Mouse (Mus musculus) heart, postnatal 0 days (tissue): ENCODE results near the gene Pde4a. TPM values are rescaled to one million over a fixed set of nuclear protein-coding genes. Genes with fewer than 3 reads are reported as not detected.

Experiments used
- ATAC-seq: fragments of 200-750 bp; cut with Nextera tagmentation; 2 replicates; pipeline ENCODE4 v1.8.0; 2017; ENCODE audit warnings: low read depth, moderate number of reproducible peaks, moderate library complexity; ENCODE audit not compliant: insufficient read depth
- DNase-seq: peaks from one replicate; pipeline ENCODE4 v3.0.0-alpha.2; 2016; ENCODE audit warnings: low spot score
- H3K27ac ChIP-seq: fragments of 300-500 bp; sonication (generic); 2 replicates; pipeline ENCODE4 v1.5.1; 2014; ENCODE audit warnings: low read depth, mild to moderate bottlenecking
- H3K27me3 ChIP-seq: fragments of 300-500 bp; sonication (generic); 2 replicates; pipeline ENCODE4 v1.6.1; 2014; ENCODE audit warnings: low read length, mixed read lengths; ENCODE audit not compliant: control insufficient read depth, insufficient read depth
- H3K36me3 ChIP-seq: fragments of 300-500 bp; sonication (generic); replicated peaks from 2 replicates; pipeline ENCODE4 v1.6.1; 2014; ENCODE audit warnings: low read length, mixed read lengths; ENCODE audit not compliant: control insufficient read depth, insufficient read depth
- H3K4me1 ChIP-seq: fragments of 300-500 bp; sonication (generic); 2 replicates; pipeline ENCODE4 v1.6.1; 2014; ENCODE audit warnings: antibody characterized with exemption; ENCODE audit not compliant: control insufficient read depth, insufficient read depth
- H3K4me2 ChIP-seq: fragments of 300-500 bp; sonication (generic); 2 replicates; pipeline ENCODE4 v1.6.1; 2014; ENCODE audit warnings: low read depth, mild to moderate bottlenecking, low read length, moderate library complexity
- H3K4me3 ChIP-seq: fragments of 300-500 bp; sonication (generic); 2 replicates; pipeline ENCODE4 v1.5.1; 2014; ENCODE audit warnings: low read depth, low read length
- H3K9ac ChIP-seq: fragments of 300-500 bp; sonication (generic); replicated peaks from 2 replicates; pipeline ENCODE4 v1.6.1; 2014; ENCODE audit warnings: low read depth, low read length, mixed read lengths
- H3K9me3 ChIP-seq: fragments of 300-500 bp; sonication (generic); replicated peaks from 2 replicates; pipeline ENCODE4 v1.6.1; 2016; ENCODE audit warnings: low read length; ENCODE audit not compliant: control insufficient read depth
- CTCF ChIP-seq: IDR thresholded peaks from 2 replicates; pipeline ENCODE4 v1.5.1; 2016; ENCODE audit warnings: antibody characterized with exemption, control low read depth, low read depth
- EP300 ChIP-seq: IDR thresholded peaks from 2 replicates; pipeline ENCODE4 v1.6.1; 2016; ENCODE audit warnings: antibody characterized with exemption, low read depth
- WGBS: fragments of 180-500 bp; shearing (Covaris S2); extraction: QIAGEN DNeasy Blood & Tissue Kit; methylation state at CpG from one replicate; pipeline ENCODE4 v1.1.7; 2014; 5-methylcytosine and 5-hydroxymethylcytosine counted together
- polyA plus RNA-seq: library from polyadenylated mRNA; unstranded; fragments of >200 nt; fragmentation: Nextera tagmentation; extraction: Ambion mirVana; gene quantifications from 2 replicates; pipeline ENCODE4 v1.2.1, GENCODE M21; 2015
- total RNA-seq: library from RNA; depleted of rRNA; stranded (reverse); fragments of >200 nt; gene quantifications from 2 replicates; pipeline ENCODE4 v1.2.3, GENCODE M21; 2014; ENCODE audit warnings: low replicate concordance

Pde4a gene
- total and polyA plus RNA-seq, 2 experiments from 2014 or later, result 14.6 to 17.5 TPM

GRCm38 (mm10) chr9:21134595-21135328, 30.8 kb upstream of the Pde4a start:
- peaks cover 18% of the 10 kb centered on the region for H3K36me3 ChIP-seq
- TF ChIP-seq CTCF (no peak), EP300 (no peak)
- H3K9ac ChIP-seq, result no peak overlapping the region
- H3K4me3 ChIP-seq, result no peak overlapping the region
- peak overlapping the region; percentile 50; the same call in 1 of the 2 replicates for H3K27ac ChIP-seq
- no peak overlapping the region for H3K4me2 ChIP-seq
- ATAC-seq (no peak), DNase-seq (peak; percentile 45)
- WGBS, result 48% methylated on average over 9 of the region's 9 CpGs
- H3K27me3 ChIP-seq, result no peaks in the 10 kb centered on the region
- no peaks in the 10 kb centered on the region for H3K9me3 ChIP-seq
- H3K4me1 ChIP-seq, result peaks cover 11% of the 10 kb centered on the region; the same call in 1 of the 2 replicates

- no peak for TF ChIP-seq CTCF
- TF ChIP-seq EP300, result no peak
- WGBS, result 74% methylated on average over 4 of the region's 4 CpGs
- H3K27ac ChIP-seq, result peak overlapping the region; percentile 50
Observed at GRCm38 (mm10) chr9:21135329-21135890, 30.1 kb upstream of the Pde4a start.

GRCm38 (mm10) chr9:21135941-21136381, 29.6 kb upstream of the Pde4a start:
- no peaks in the 10 kb centered on the region for H3K9me3 ChIP-seq
- H3K9ac ChIP-seq, result no peak overlapping the region

More at GRCm38 (mm10) chr9:21135329-21135890, 30.1 kb upstream of the Pde4a start:
- DNase-seq (no peak), ATAC-seq (no peak)
- Histone ChIP-seq H3K27me3 (no peaks in the 10 kb centered on the region), H3K9me3 (no peaks in the 10 kb centered on the region), H3K4me2 (no peak overlapping the region), H3K36me3 (peaks cover 25% of the 10 kb centered on the region), H3K9ac (no peak overlapping the region), H3K4me3 (no peak overlapping the region), H3K4me1 (peaks cover 11% of the 10 kb centered on the region; the same call in 1 of the 2 replicates)

GRCm38 (mm10) chr9:21136401-21136800, 29.1 kb upstream of the Pde4a start:
- Histone ChIP-seq H3K4me3 (no peak overlapping the region), H3K4me1 (peaks cover 11% of the 10 kb centered on the region; the same call in 1 of the 2 replicates), H3K27me3 (no peaks in the 10 kb centered on the region), H3K9ac (no peak overlapping the region), H3K4me2 (no peak overlapping the region), H3K36me3 (peaks cover 35% of the 10 kb centered on the region), H3K9me3 (no peaks in the 10 kb centered on the region), H3K27ac (no peak overlapping the region)
- TF ChIP-seq CTCF (no peak), EP300 (no peak)
- 58% methylated on average over 6 of the region's 6 CpGs for WGBS
- ATAC-seq, result no peak
- no peak for DNase-seq

More at GRCm38 (mm10) chr9:21135941-21136381, 29.6 kb upstream of the Pde4a start:
- TF ChIP-seq EP300 (no peak), CTCF (no peak)
- H3K36me3 ChIP-seq, result peaks cover 30% of the 10 kb centered on the region
- no peak overlapping the region for H3K4me2 ChIP-seq
- H3K27ac ChIP-seq, result peak overlapping the region; percentile 22; the same call in 1 of the 2 replicates
- WGBS, result 52% methylated on average over 1 of the region's 1 CpGs
- H3K27me3 ChIP-seq, result no peaks in the 10 kb centered on the region
- no peak for ATAC-seq
- DNase-seq, result no peak
- no peak overlapping the region for H3K4me3 ChIP-seq
- H3K4me1 ChIP-seq, result peaks cover 11% of the 10 kb centered on the region; the same call in 1 of the 2 replicates

GRCm38 (mm10) chr9:21137229-21137628, 28.3 kb upstream of the Pde4a start:
- Histone ChIP-seq H3K9ac (no peak overlapping the region), H3K4me2 (no peak overlapping the region), H3K36me3 (peaks cover 43% of the 10 kb centered on the region), H3K4me1 (peaks cover 11% of the 10 kb centered on the region; the same call in 1 of the 2 replicates), H3K27ac (no peak overlapping the region), H3K4me3 (no peak overlapping the region), H3K27me3 (no peaks in the 10 kb centered on the region), H3K9me3 (no peaks in the 10 kb centered on the region)
- WGBS, result 58% methylated on average over 3 of the region's 3 CpGs
- peak; percentile 58 for DNase-seq
- no peak for TF ChIP-seq EP300
- peak; percentile 66 for TF ChIP-seq CTCF
- ATAC-seq, result peak; percentile 21; the same call in 1 of the 2 replicates
